Mouse (Mus musculus): ENCODE data around the gene Ahcyl2. TPM values are rescaled to one million over a fixed set of nuclear protein-coding genes. Genes with fewer than 3 reads are reported as not detected.

Ahcyl2 gene
- total and polyA plus RNA-seq, 3 experiments = 50.0 to 204 (median 184) TPM

- H3K79me2 ChIP-seq (replicated peaks; ENCODE audit: control insufficient read depth, extremely low read depth, insufficient read depth, poor library complexity, severe bottlenecking) = 0 out of 2 replicates have a peak, but pooled peaks cover 3% of the 10 kb centered on the region
- no peak for TF ChIP-seq MYC (IDR thresholded peaks at IDR 0.05; ENCODE audit: low read depth, low read length)
- no peak for TF ChIP-seq PAX5 (IDR thresholded peaks at IDR 0.05; ENCODE audit: low read length)
- no peak for TF ChIP-seq KAT2A (IDR thresholded peaks at IDR 0.05; ENCODE audit: insufficient replicate concordance, low read length)
- no peak for TF ChIP-seq JUN (IDR thresholded peaks at IDR 0.05; ENCODE audit: insufficient read depth, low read depth, low read length)
- no peak for TF ChIP-seq RAD21 (IDR thresholded peaks at IDR 0.05; ENCODE audit: low read depth, low read length)
- TF ChIP-seq MXI1 (IDR thresholded peaks at IDR 0.05; ENCODE audit: low read depth, low read length) = no peak
- no peak for TF ChIP-seq SIN3A (IDR thresholded peaks at IDR 0.05; ENCODE audit: low read length)
- no peak for TF ChIP-seq ZKSCAN1 (IDR thresholded peaks at IDR 0.05; ENCODE audit: borderline replicate concordance, low read depth, low read length)
- no peak for TF ChIP-seq CHD1 (IDR thresholded peaks at IDR 0.05; ENCODE audit: low read depth, low read length)
- TF ChIP-seq USF1 (IDR thresholded peaks at IDR 0.05; ENCODE audit: low read depth, low read length) = no peak
- no peak overlapping the region for H3K9ac ChIP-seq (ENCODE audit: insufficient read depth, low read depth)
- dilution Hi-C loops (cut with MboI; ENCODE audit: extremely low pct_ligation_motif_present, extremely low pct_unique_long_range_greater_than_20kb, low sequenced_read_pairs) (no loop called here), in situ Hi-C loops (cut with MboI; ENCODE audit: low pct_ligation_motif_present, low pct_unique_long_range_greater_than_20kb, low sequenced_read_pairs) (no loop called here)
- peaks cover 4 to 23% of the 10 kb centered on the region in 2 experiments; a peak in 3 of 4 replicates for H3K4me1 ChIP-seq (ENCODE audit: control insufficient read depth in 1 of 2, insufficient read depth in 2 of 2)
- H3K4me2 ChIP-seq (ENCODE audit: insufficient read depth, low read depth, poor library complexity, severe bottlenecking) = no peak overlapping the region
- no peak overlapping the region for H3K27ac ChIP-seq (ENCODE audit: insufficient read depth, low read depth)
- H3K9me3 ChIP-seq (replicated peaks; ENCODE audit: low read length) = no peaks in the 10 kb centered on the region
- H3K27me3 ChIP-seq (replicated peaks) = no peaks in the 10 kb centered on the region
- H3K4me3 ChIP-seq (replicated peaks in 1 of 3; ENCODE audit: low read depth in 2 of 3, low read length in 2 of 3, poor library complexity in 1 of 3) = no peak overlapping the region
- no peak for DNase-seq (ENCODE audit: extremely low read depth)
- H3K36me3 ChIP-seq (replicated peaks in 1 of 2; ENCODE audit: control insufficient read depth in 1 of 2, insufficient read depth in 1 of 2, low read length in 1 of 2) = peaks cover 0 to 27% of the 10 kb centered on the region in 2 experiments
Measured at GRCm38 (mm10) chr6:29812651-29813050, 44.8 kb downstream of the Ahcyl2 start.

DNA sequence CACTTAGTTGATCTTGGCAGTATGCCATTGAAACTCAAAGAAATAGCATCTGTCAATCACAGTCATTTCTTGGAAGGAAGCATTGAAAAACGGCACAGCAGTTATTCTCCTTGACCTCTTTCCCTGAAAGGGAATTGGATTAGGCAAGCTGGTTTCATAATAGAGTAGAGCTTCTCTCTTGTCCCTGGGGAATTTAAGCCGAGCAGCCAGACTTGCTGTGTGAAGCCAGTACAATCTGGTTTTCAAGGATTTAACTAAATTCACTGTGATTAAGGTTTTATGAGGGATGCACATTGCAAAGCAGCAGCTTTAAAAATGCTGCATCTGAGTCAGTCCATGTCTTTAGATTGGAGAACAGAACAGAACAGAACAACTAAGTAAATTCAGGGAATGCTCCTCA lies 46.8 kb downstream of the Ahcyl2 start:
- dilution Hi-C loops (cut with MboI; ENCODE audit: extremely low pct_ligation_motif_present, extremely low pct_unique_long_range_greater_than_20kb, low sequenced_read_pairs) = no loop called here
- TF ChIP-seq MYC (IDR thresholded peaks at IDR 0.05; ENCODE audit: low read depth, low read length) (no peak), MXI1 (IDR thresholded peaks at IDR 0.05; ENCODE audit: low read depth, low read length) (no peak), SMC3 (IDR thresholded peaks at IDR 0.05; ENCODE audit: low read depth, low read length) (no peak), NRF1 (IDR thresholded peaks at IDR 0.05; ENCODE audit: low read depth, low read length) (no peak), USF2 (conservative IDR thresholded peaks at IDR 0.05; ENCODE audit: low read depth, low read length) (no peak), MAFK (IDR thresholded peaks at IDR 0.05; ENCODE audit: insufficient replicate concordance, low read length) (no peak), BHLHE40 (IDR thresholded peaks at IDR 0.05; ENCODE audit: low read depth, low read length) (no peak), PAX5 (IDR thresholded peaks at IDR 0.05; ENCODE audit: low read length) (no peak), ZNF384 (IDR thresholded peaks at IDR 0.05; ENCODE audit: low read depth, low read length) (no peak), MEF2A (IDR thresholded peaks at IDR 0.05; ENCODE audit: borderline replicate concordance, low read depth, low read length) (no peak), JUND (conservative IDR thresholded peaks at IDR 0.05; ENCODE audit: low read depth, low read length) (no peak), EP300 (IDR thresholded peaks at IDR 0.05; ENCODE audit: low read length) (no peak), NELFE (IDR thresholded peaks at IDR 0.05; ENCODE audit: low read depth, low read length) (no peak), TBP (conservative IDR thresholded peaks at IDR 0.05; ENCODE audit: low read depth, low read length) (no peak), MAX (IDR thresholded peaks at IDR 0.05; ENCODE audit: low read length) (no peak), POLR2AphosphoS2 (IDR thresholded peaks at IDR 0.05; ENCODE audit: low read depth, low read length) (no peak), CHD1 (IDR thresholded peaks at IDR 0.05; ENCODE audit: low read depth, low read length) (no peak), RAD21 (IDR thresholded peaks at IDR 0.05; ENCODE audit: low read depth, low read length) (no peak)
- H3K79me2 ChIP-seq (replicated peaks; ENCODE audit: control insufficient read depth, extremely low read depth, insufficient read depth, poor library complexity, severe bottlenecking) = 0 out of 2 replicates have a peak, but pooled peaks cover 3% of the 10 kb centered on the region

More for the DNA sequence above, 46.8 kb downstream of the Ahcyl2 start:
- H3K36me3 ChIP-seq (replicated peaks in 1 of 2; ENCODE audit: control insufficient read depth in 1 of 2, insufficient read depth in 1 of 2, low read length in 1 of 2) = peaks cover 0 to 22% of the 10 kb centered on the region in 2 experiments
- no peak overlapping the region for H3K27ac ChIP-seq (ENCODE audit: insufficient read depth, low read depth)
- H3K4me2 ChIP-seq (ENCODE audit: insufficient read depth, low read depth, poor library complexity, severe bottlenecking) = no peak overlapping the region
- DNase-seq (ENCODE audit: extremely low read depth) = no peak
- H3K4me1 ChIP-seq (ENCODE audit: control insufficient read depth in 1 of 2, insufficient read depth in 2 of 2) = peaks cover 4 to 39% of the 10 kb centered on the region in 2 experiments; a peak in 3 of 4 replicates
- H3K9me3 ChIP-seq (replicated peaks; ENCODE audit: low read length) = no peaks in the 10 kb centered on the region
- no peak overlapping the region for H3K9ac ChIP-seq (ENCODE audit: insufficient read depth, low read depth)
- no peak overlapping the region for H3K4me3 ChIP-seq (replicated peaks in 1 of 3; ENCODE audit: low read depth in 2 of 3, low read length in 2 of 3, poor library complexity in 1 of 3)
- no peaks in the 10 kb centered on the region for H3K27me3 ChIP-seq (replicated peaks)
- in situ Hi-C loops (cut with MboI; ENCODE audit: low pct_ligation_motif_present, low pct_unique_long_range_greater_than_20kb, low sequenced_read_pairs) = no loop called here

All from CH12.LX (cell line).